Mouse (Mus musculus) heart, adult 2 months (tissue): ENCODE measurements at regions not wholly inside any gene's neighbourhood (a gene's known extent, or its start where the extent isn't known, plus 50 kb on each side); places are given as distances from the start of the nearest gene placed in this dataset.

Experiments
- DNase-seq, 2 experiments: peaks; one replicate each; pipeline ENCODE4 v3.0.0; 2021
- H3K27ac ChIP-seq: fragments of 200-600 bp; 2 replicates; pipeline ENCODE4 v1.8.1; 2022
- H3K27me3 ChIP-seq: fragments of 200-500 bp; 2 replicates; pipeline ENCODE4 v1.6.1; 2012; ENCODE audit warnings: mild to moderate bottlenecking, low read length, inconsistent platforms, mixed read lengths; ENCODE audit not compliant: control insufficient read depth, insufficient read depth
- H3K36me3 ChIP-seq: fragments of 200-500 bp; 2 replicates; pipeline ENCODE4 v1.6.1; 2012; ENCODE audit warnings: low read length, inconsistent platforms; ENCODE audit not compliant: control insufficient read depth, insufficient read depth
- H3K4me1 ChIP-seq: fragments of 200-500 bp; 2 replicates; pipeline ENCODE4 v1.6.1; 2011; ENCODE audit warnings: low read length; ENCODE audit not compliant: control insufficient read depth, insufficient read depth
- H3K4me3 ChIP-seq: fragments of 200-600 bp; 2 replicates; pipeline ENCODE4 v1.8.1; 2022
- H3K79me2 ChIP-seq: fragments of 200-500 bp; replicated peaks from 2 replicates; pipeline ENCODE4 v1.6.1; 2012; ENCODE audit warnings: mild to moderate bottlenecking, inconsistent platforms, low read length, moderate library complexity, mixed read lengths; ENCODE audit not compliant: control insufficient read depth, insufficient read depth
- H3K9ac ChIP-seq: fragments of 200-500 bp; 2 replicates; pipeline ENCODE4 v1.6.1; 2012; ENCODE audit warnings: low read depth, mild to moderate bottlenecking, control low read depth, inconsistent platforms, low read length, mixed read lengths
- CTCF ChIP-seq: fragments of 200-600 bp; IDR thresholded peaks from 2 replicates; pipeline ENCODE4 v1.8.1; 2022; ENCODE audit warnings: antibody characterized with exemption, mild to moderate bottlenecking, moderate library complexity
- EP300 ChIP-seq: fragments of 200-500 bp; IDR thresholded peaks from 2 replicates; pipeline ENCODE4 v1.6.1; 2011; ENCODE audit warnings: low read depth, low read length, control low read depth; ENCODE audit not compliant: insufficient read depth
- POLR2A ChIP-seq: fragments of 200-500 bp; IDR thresholded peaks from 2 replicates; pipeline ENCODE4 v1.6.1; 2011; ENCODE audit warnings: mild to moderate bottlenecking, low read depth, low read length, control low read depth; ENCODE audit not compliant: insufficient read depth
- WGBS: fragments of 180-500 bp; shearing (Covaris S2); methylation state at CpG from one replicate; pipeline ENCODE4 v1.1.7; 2018; 5-methylcytosine and 5-hydroxymethylcytosine counted together
- intact Hi-C: fragments of 180-260 bp; cut with DNase I; formaldehyde crosslinking; loops from one replicate; pipeline ENCODE4 v1.15.1; 2025

GRCm38 (mm10) chr13:57350828-57351227, 455.0 kb upstream of the Trpc7 start:
- 66% methylated on average over 2 of the region's 2 CpGs for WGBS
- 0 out of 2 replicates have a peak, but pooled peaks cover 2% of the 10 kb centered on the region for H3K4me1 ChIP-seq
- no peak overlapping the region for H3K4me3 ChIP-seq
- intact Hi-C loops, result no loop called here
- no peak for TF ChIP-seq POLR2A
- TF ChIP-seq EP300, result no peak
- no peak for TF ChIP-seq CTCF
- no peak overlapping the region for H3K9ac ChIP-seq
- no peaks in the 10 kb centered on the region for H3K27me3 ChIP-seq
- no peaks in the 10 kb centered on the region for H3K79me2 ChIP-seq
- H3K27ac ChIP-seq, result no peak overlapping the region
- no peaks in the 10 kb centered on the region for H3K36me3 ChIP-seq
- DNase-seq, result no peak

GRCm38 (mm10) chr13:57338676-57339075, 442.9 kb upstream of the Trpc7 start:
- H3K27ac ChIP-seq, result no peak overlapping the region
- H3K27me3 ChIP-seq, result no peaks in the 10 kb centered on the region
- TF ChIP-seq POLR2A (no peak), EP300 (no peak), CTCF (no peak)
- H3K9ac ChIP-seq, result no peak overlapping the region
- H3K4me3 ChIP-seq, result no peak overlapping the region
- H3K36me3 ChIP-seq, result no peaks in the 10 kb centered on the region
- H3K79me2 ChIP-seq, result no peaks in the 10 kb centered on the region
- 49% methylated on average over 6 of the region's 6 CpGs for WGBS
- no peak for DNase-seq
- H3K4me1 ChIP-seq, result no peaks in the 10 kb centered on the region
- intact Hi-C loops, result no loop called here

GRCm38 (mm10) chr13:57336596-57336995, 440.8 kb upstream of the Trpc7 start:
- 90% methylated on average over 8 of the region's 8 CpGs for WGBS
- Histone ChIP-seq H3K79me2 (no peaks in the 10 kb centered on the region), H3K4me3 (no peak overlapping the region), H3K4me1 (no peaks in the 10 kb centered on the region), H3K27me3 (no peaks in the 10 kb centered on the region), H3K9ac (no peak overlapping the region), H3K27ac (no peak overlapping the region), H3K36me3 (no peaks in the 10 kb centered on the region)
- no peak for TF ChIP-seq POLR2A
- TF ChIP-seq CTCF, result no peak
- TF ChIP-seq EP300, result no peak
- intact Hi-C loops, result no loop called here
- DNase-seq, result no peak

GRCm38 (mm10) chr13:57332976-57333375, 437.2 kb upstream of the Trpc7 start:
- 72% methylated on average over 5 of the region's 5 CpGs for WGBS
- no peak for TF ChIP-seq POLR2A
- no peak for TF ChIP-seq CTCF
- no peak for TF ChIP-seq EP300
- H3K4me1 ChIP-seq, result no peaks in the 10 kb centered on the region
- no peaks in the 10 kb centered on the region for H3K79me2 ChIP-seq
- H3K27me3 ChIP-seq, result no peaks in the 10 kb centered on the region
- H3K27ac ChIP-seq, result no peak overlapping the region
- peak in 1 of 2 experiments; percentile 6 for DNase-seq
- no peak overlapping the region for H3K9ac ChIP-seq
- no peak overlapping the region for H3K4me3 ChIP-seq
- H3K36me3 ChIP-seq, result no peaks in the 10 kb centered on the region
- intact Hi-C loops, result no loop called here

- no peaks in the 10 kb centered on the region for H3K4me1 ChIP-seq
- TF ChIP-seq EP300 (no peak), CTCF (no peak), POLR2A (no peak)
- intact Hi-C loops, result no loop called here
- no peaks in the 10 kb centered on the region for H3K27me3 ChIP-seq
- H3K9ac ChIP-seq, result no peak overlapping the region
- H3K27ac ChIP-seq, result no peak overlapping the region
- no peaks in the 10 kb centered on the region for H3K79me2 ChIP-seq
- H3K4me3 ChIP-seq, result no peak overlapping the region
- 21% methylated on average over 5 of the region's 5 CpGs for WGBS
- no peaks in the 10 kb centered on the region for H3K36me3 ChIP-seq
- DNase-seq, result no peak
Observed at GRCm38 (mm10) chr13:57331868-57332267, 436.1 kb upstream of the Trpc7 start.

- no peak for DNase-seq
- H3K79me2 ChIP-seq, result no peaks in the 10 kb centered on the region
- H3K9ac ChIP-seq, result no peak overlapping the region
- no peaks in the 10 kb centered on the region for H3K36me3 ChIP-seq
- no peaks in the 10 kb centered on the region for H3K4me1 ChIP-seq
- intact Hi-C loops, result no loop called here
- no peak for TF ChIP-seq EP300
- no peak for TF ChIP-seq CTCF
- no peak for TF ChIP-seq POLR2A
- no peak overlapping the region for H3K4me3 ChIP-seq
- no peak overlapping the region for H3K27ac ChIP-seq
- WGBS, result 86% methylated on average over 6 of the region's 6 CpGs
- H3K27me3 ChIP-seq, result 0 out of 2 replicates have a peak, but pooled peaks cover 2% of the 10 kb centered on the region
Observed at GRCm38 (mm10) chr13:57325306-57325925, 429.6 kb upstream of the Trpc7 start.
